Mouse (Mus musculus) spleen, embryonic (tissue): ENCODE measurements around the gene Gramd1b.

Experiments
- CTCF ChIA-PET: fragments of 350-600 bp; sonication (Branson Sonifier 250); formaldehyde crosslinking; loops from one replicate; lab custom pipeline; 2022; lab: Charles Lee

The Gramd1b gene

DNA sequence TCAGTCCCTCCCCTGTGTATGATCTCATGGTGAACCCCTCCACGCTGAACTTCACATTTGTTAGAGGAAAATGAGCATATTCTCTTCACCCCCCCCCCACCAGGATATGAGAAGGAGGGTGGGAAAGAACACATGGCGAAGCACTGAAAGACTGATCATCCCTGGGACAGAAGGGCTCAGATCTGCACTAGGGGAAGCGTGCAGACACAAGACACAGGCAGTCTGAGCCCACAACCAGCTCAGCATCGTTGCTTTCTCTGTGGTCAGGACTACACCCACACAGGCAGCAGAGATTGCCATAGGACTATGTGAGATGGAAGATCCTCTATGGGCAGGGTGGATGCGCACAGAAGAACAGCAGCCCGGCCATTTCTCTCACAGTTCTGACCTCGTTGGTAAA is 189.1 kb downstream of the Gramd1b start:
- CTCF ChIA-PET = interaction anchor here (0.6 kb wide), 1 partner anchor 12 kb away, joined by 6 read pairs; no protein-coding TSS in a partner anchor

DNA sequence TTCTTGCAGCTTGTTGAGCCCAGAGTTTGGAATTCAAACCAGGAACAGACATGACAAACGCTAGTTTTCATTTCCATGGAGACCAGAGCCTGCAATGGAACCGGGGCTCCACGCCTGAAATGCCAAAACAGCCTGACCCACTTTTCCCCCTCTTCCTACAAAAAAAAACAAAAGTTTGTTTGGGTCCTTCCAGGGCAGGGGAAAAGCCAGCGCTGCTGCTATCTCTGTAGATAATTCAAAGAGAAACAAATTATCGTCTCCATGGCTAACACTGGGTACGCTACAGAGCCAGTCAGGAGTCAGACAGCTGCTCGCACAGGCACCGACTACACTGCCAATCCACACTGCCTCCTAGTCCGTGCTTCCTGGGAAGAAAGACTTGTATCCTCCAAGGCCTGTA is 191.6 kb downstream of the Gramd1b start:
- CTCF ChIA-PET = no interaction called here

- CTCF ChIA-PET = interaction anchor here (0.6 kb wide), 1 partner anchor 88 kb away, joined by 3 read pairs; no protein-coding TSS in a partner anchor
These were observed 193.9 kb downstream of the Gramd1b start for GRCm38 (mm10) chr9:40337131-40337820.

- CTCF ChIA-PET = interaction anchor here (0.6 kb wide), 1 partner anchor 88 kb away, joined by 3 read pairs; no protein-coding TSS in a partner anchor
These were observed 194.5 kb downstream of the Gramd1b start for GRCm38 (mm10) chr9:40336701-40337100.

DNA sequence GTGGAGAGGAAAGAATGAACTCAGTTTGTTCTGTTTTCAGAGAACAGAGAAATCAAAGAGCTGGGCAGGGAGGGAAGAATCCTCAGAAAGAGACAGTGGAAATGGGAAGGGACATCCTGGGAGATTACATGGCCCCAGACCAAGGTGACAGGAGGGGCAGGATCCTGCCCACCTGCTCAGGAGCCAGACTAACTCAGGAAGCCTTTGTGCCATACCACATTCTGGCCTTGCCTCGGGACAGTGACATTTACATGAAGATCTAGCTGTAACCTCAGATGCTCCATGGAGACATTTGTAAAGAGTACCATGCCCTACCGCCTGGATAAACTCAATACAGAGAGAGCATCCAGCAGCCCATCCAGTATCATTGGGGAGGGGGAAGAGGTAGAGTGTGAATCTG is 196.6 kb downstream of the Gramd1b start:
- CTCF ChIA-PET = no interaction called here

DNA sequence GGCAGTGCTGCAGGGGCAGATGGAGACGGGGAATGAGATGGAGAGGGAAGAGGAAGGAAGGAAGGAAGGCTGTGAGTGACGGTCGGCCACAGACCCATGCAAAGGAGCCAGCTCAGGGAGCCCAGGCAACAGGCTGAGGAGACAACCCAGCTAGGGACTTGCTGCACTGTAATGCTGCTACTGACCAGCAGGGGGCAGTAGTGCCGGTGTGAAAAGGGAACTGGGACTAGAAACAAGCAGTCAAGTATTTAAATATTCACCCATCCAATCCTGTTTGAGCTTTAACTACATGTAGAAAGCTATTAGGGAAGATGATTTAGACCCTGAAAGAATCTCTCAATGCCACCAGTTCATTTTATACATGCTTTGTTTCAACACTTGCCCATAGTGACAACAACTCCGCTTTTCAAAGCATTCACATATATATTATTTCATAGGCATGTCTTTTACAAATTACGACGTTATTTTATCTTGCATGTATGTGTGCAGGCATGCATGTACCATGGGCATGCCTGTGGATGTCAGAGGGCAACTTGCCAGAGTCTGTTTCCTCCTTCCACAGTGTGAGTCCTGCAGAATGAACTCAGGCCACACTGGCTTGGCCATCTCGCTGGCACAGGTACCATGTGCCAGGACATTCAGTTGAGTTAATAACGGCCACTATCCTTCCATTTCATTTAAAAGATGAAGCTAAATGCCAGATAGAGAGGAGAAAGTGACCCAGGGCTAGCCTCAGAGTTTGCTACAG is 197.4 kb downstream of the Gramd1b start:
- CTCF ChIA-PET = no interaction called here

DNA sequence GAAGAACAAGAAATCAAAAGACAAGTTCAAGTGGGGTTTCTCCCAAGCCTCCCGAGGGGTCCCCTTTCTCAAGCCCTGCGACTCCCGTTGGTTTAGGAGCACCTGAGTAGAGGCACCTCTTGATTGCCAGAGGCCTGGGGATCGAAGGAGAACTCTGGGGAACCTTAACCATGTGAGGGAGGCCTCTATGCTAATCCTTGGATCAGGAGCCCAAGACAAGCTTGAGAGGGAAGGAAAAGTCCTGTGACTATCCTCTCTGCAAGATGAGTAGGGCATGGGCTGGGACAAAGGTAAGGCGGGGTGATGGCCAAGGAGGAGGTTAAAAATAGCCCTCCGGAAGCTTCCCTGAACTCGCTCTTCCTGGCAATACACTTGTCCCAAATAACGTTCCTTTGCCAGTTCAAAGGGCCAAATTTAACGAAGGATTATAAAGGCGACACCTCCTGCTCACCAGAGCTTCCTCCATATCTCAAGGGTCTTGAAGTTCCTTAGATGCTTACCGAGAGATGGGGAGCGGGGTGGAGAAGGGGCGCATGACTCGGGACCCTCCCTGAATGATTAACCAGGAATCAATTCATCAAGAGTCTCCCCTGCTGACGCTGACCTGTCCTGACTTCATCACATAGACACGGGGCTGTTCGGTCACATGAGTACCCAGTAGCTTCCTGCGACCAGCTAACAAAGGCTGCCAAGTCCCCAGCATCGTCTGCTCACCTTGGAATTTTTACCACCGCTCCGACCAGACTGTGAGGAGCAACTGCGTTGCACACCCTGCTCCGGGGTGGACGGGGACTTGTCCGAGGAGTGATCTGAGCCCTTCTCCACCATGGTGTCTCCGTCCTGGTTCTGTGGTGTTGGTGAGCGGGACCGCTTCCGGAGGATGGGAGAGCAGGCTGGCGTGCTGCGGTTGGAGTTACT is 198.2 kb downstream of the Gramd1b start:
- CTCF ChIA-PET = interaction anchor here (0.7 kb wide), 1 partner anchor 35 kb away, joined by 10 read pairs; no protein-coding TSS in a partner anchor

DNA sequence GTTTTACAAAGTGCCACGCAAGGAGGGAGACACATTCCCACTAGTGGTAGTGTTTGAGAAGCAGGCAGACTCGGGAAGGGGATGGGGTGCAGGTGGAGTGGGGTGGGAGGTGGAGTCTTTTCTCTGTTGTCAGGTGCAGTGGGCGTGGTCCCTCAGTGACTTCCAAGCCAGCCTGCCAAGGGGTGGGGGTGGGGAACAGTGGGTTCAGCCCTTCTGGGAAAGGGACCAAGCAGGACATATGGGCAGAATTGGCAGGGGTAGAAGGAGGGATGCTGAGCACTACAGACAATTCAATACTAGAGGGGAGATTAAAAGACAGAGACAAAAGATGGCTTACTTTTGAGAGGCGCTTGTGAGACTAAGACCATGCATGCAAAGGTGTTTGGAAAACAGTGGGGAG is 198.9 kb downstream of the Gramd1b start:
- CTCF ChIA-PET = interaction anchor here (1.0 kb wide), 1 partner anchor 9 kb away, joined by 3 read pairs; no protein-coding TSS in a partner anchor

DNA sequence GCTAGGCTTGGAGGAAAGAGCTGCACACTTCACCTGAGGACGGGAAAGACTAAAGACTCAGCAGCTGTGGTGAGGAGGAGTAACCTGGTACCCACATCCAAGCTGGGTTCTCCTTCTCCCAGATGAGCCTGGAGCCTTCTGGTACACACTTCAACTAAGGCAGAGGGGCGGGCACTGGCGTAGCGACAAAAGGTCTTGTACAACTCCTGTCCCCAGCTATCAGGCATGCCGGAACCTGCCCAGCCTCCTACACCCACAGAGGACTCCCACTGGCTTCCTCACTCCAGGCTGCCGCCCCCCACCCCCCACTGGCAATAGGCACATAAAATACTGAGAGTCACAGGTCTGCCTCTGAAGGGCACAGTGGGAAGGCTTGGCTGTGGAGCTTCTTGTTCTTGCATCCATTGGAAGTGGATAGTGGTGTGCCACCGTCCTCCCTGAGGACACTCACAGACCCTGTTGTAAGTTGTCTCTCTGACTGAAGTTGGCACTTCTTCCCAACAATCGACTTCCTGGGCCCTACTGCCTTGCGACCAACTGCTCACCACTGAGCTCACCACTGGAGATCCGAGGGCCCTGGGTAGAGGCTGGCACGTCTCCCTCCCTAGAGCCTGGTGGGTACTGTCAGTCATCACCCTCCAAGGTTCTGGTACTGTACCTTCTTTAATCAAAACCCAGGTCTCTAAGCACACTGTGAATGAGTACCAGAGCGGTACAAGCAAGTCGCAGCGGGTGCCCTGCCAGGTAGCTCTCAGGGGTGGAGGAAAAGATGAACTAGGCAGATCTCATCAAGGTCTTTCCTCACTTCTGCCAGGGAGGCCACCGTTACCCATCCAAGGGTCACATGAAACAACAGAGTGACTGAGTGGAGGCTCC is 199.5 kb downstream of the Gramd1b start:
- CTCF ChIA-PET = interaction anchor here (1.0 kb wide), 1 partner anchor 10 kb away, joined by 3 read pairs; no protein-coding TSS in a partner anchor

GRCm38 (mm10) chr9:40330609-40331382 is 200.4 kb downstream of the Gramd1b start:
- CTCF ChIA-PET = interaction anchor here (0.6 to 0.8 kb wide), 6 partner anchors 12 to 1230 kb away, joined by 3 to 15 read pairs (median 5); no protein-coding TSS in a partner anchor

GRCm38 (mm10) chr9:40326260-40326915 is 204.8 kb downstream of the Gramd1b start:
- CTCF ChIA-PET = no interaction called here

GRCm38 (mm10) chr9:40324826-40325225 is 206.4 kb downstream of the Gramd1b start:
- CTCF ChIA-PET = no interaction called here

GRCm38 (mm10) chr9:40324232-40324792 is 206.9 kb downstream of the Gramd1b start:
- CTCF ChIA-PET = no interaction called here

- CTCF ChIA-PET = no interaction called here
These were observed 207.4 kb downstream of the Gramd1b start for GRCm38 (mm10) chr9:40323773-40324172.

DNA sequence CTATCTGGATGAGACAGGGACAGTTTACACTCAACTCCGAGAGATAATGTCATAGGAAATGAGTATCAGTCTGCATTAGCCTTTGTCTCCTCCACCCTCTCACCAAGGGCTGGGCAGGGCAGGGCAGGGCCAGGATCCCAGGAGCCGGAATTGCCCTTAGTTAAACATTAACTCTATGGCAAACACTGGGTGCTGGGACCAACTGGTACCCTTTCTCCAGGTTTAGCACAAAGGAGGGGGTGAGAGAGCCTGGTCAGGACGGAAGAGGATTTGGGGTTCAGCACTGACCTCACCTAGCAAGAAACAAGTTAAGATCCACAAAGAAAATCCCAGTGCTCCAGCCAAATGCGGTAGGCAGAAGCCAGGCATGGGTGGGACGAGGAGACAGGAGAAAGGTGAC is 208.0 kb downstream of the Gramd1b start:
- CTCF ChIA-PET = no interaction called here

DNA sequence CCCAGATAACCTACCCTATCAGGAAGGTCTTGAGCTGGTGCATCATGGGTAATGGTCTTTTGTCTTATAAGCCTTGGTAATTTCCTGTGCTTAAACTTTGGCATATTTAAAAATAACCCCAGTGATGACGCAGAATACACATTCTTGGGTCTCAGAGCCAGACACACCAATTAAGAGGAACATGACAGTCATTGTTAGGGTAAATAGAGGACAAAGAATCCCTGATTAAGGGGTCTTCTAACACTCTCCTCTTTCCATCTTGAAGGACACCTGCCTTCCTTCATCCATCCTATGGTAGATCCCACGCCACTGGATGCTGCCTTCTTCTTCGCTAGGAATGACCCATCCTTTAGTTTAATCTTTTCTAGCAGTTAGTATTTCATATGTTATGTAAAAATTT is 208.8 kb downstream of the Gramd1b start:
- CTCF ChIA-PET = no interaction called here

DNA sequence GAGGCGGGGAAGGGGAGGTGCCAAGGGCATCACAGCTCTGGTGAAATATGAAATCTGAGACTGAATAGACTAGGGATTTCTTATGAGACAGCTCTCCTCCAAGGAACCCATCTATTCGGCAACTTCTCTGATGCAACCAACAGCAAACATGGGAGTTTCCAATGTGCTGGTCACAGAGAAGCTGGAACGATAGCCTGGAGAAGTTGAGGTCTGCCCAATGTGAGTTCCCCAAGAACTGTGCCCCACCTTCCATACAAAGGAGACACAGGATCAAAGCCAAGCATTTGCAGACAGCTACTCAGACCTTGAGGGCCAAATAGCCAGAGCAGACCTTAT is 209.5 kb downstream of the Gramd1b start:
- CTCF ChIA-PET = interaction anchor here (0.6 kb wide), 1 partner anchor 108 kb away, joined by 5 read pairs; no protein-coding TSS in a partner anchor

GRCm38 (mm10) chr9:40320879-40321667 is 210.1 kb downstream of the Gramd1b start:
- CTCF ChIA-PET = interaction anchor here (0.6 kb wide), 2 partner anchors 22 to 109 kb away, joined by 5 to 8 read pairs; no protein-coding TSS in a partner anchor
